Mouse (Mus musculus) layer of hippocampus, adult 6 months (tissue): ENCODE results near the gene Lmx1b. TPM values are rescaled to one million over a fixed set of nuclear protein-coding genes. Genes with fewer than 3 reads are reported as not detected.

Source experiments
- long read RNA-seq, 2 experiments: library from polyadenylated mRNA; unstranded; transcript quantifications; one replicate each; pipeline ENCODE4 v2.0.0; 2019 to 2020
- polyA plus RNA-seq: library from polyadenylated mRNA; unstranded; fragments of <200 nt; fragmentation: Nextera tagmentation; gene quantifications from 2 replicates; pipeline ENCODE4 v1.2.3, GENCODE M21; 2021

Gene Lmx1b
- polyA plus RNA-seq: 0.09 TPM in 1 of 2 replicates, not detected in the other
- long read RNA-seq, experiment 1: 0 reads
- long read RNA-seq, experiment 2: 0 reads

DNA sequence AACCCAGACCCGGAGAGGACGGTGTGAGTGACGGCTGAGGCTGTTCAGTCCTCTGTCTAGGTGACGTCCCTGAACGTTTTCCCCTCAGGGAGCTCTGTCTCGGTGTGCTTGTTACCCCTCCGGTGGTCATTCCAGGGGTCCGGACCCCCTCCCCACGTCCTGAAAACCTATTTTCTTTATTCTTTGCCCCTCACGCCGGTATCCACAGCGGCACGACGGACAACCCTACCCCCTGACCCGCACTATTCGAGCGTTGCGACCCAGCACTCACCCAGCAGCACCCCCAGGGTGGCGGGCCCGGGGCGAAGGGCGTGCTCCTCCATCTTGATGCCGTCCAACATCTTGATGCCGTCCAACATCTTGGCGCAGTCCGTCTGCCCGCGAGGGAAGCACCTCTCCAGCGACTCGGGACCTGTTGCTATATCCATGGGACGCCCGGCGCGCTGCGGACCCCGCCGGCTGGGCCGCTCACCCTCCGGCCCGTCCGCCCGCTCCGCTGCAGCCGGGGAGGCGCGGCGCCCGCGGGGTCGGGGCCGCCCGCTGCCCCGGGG lies at the start of gene Lmx1b:
Gene Lmx1b, minus strand, starts transcription at position 341 of the 551 bp plus-strand sequence.

Other genes with a start within 250 kb of the Lmx1b start
- 0.84 and 0.85 TPM in 2 replicates for gene Zbtb34, start 209.2 kb downstream of the Lmx1b start, polyA plus RNA-seq
- gene Zbtb43, start 172.0 kb downstream of the Lmx1b start, polyA plus RNA-seq: 6.9 and 8.4 TPM in 2 replicates
- gene Mvb12b, start 247.4 kb upstream of the Lmx1b start, polyA plus RNA-seq: 67.8 and 75.6 TPM in 2 replicates